Mouse (Mus musculus): ENCODE measurements around the gene Ntn3.
A peak's percentile ranks its signal among the peaks of the same experiment; 100 is the strongest.

The Ntn3 gene

DNA sequence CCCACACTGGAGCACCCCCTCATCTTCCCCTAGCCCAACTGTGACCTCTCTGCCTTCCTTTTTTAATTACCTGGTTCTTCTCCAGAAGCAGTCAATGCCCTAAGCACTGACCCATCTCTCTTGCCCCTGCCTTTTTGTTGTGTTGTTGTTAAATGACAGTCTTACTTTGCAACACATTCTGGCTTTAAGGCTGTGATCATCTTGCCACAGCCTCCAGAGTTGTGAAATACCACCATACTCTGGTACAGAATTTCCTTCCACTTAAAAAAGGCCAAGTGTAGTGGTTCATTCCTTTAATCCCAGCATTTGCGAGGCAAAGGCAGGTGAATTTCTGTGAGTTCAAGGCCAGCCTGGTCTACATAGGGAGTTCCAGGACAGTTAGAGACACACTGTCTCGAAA is 18.4 kb downstream of the Ntn3 start:
- no peak for DNase-seq (ENCODE audit: low spot score)

DNA sequence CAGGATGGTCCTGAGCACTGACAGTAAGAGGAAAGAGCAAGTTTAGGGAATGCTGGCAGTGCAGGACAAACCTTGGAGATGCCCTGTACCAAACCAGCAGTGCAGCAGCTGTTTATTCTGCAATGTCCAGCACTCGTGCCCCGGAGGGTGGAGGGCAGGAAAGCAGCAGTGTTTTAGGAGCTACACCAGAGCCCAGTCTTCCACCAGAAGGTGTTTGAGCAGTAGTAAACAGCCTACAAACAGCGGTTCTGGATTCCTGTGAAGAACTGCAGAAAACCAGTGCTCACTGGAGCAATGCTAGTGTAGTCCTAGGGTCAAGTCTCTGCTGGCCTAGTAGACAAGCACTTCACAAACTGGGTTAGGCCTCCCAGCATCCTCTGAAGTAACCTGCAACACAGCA is 35.1 kb downstream of the Ntn3 start:
- DNase-seq (ENCODE audit: low spot score): no peak

DNA sequence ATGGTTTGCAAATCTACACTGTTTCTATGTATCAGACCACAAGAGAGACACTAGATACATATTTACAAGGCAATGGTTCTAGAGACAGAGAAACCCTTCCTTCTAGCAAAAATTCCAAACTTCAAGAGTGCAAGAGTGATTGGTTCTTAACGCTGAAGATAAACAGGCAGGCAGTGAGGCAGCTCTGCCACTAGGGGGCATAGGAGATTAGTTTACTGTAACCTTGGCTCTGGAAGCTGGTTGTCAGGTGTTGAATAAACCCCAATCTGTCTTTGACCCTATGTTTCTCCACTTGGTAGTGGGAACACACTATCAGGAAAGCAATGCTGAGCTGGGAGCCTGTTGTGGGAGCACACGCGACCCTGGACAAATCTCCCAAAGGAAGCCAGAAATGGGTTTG is 35.9 kb downstream of the Ntn3 start:
- DNase-seq (ENCODE audit: low spot score): no peak

DNA sequence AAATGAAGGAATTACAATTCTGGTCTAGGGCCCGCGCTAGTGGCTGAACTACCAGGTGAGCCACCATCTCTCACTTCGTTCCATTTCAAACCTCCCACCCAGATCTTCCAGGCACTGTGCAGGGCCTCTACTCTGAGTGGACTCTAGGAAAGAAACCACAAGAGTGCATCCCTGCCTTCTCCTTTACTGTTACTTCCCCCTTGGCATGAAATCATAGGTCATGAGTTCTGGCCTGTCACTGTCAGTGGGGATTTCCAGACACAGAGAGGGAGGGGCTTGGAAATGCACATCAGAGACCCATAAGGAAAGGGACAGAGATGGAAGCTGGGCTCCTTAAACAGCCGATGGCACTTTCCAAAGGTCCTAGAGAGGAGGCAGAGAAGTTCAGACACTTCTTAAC is 37.6 kb downstream of the Ntn3 start:
- no peak for DNase-seq (ENCODE audit: low spot score)

DNA sequence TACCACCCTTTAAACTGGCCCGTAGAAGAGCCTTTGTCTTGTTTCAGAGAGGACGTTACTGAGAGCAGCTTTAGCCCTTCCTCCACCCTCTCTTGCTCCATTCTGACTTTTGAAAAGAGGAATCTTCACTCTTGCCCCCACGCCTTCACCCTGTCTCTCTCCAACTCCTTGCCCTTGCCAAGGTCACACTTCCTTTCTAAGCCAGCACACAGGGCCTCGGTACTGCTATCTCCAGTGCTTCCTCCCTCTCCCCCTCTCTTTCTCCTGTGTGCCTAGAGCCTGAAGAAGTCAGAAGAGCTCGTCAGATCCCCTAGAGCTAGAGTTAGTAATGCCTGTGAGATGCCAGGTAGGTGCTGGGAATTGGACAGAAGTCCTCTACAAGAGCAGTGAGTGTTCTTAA is 38.6 kb downstream of the Ntn3 start:
- DNase-seq (ENCODE audit: low spot score): no peak

DNA sequence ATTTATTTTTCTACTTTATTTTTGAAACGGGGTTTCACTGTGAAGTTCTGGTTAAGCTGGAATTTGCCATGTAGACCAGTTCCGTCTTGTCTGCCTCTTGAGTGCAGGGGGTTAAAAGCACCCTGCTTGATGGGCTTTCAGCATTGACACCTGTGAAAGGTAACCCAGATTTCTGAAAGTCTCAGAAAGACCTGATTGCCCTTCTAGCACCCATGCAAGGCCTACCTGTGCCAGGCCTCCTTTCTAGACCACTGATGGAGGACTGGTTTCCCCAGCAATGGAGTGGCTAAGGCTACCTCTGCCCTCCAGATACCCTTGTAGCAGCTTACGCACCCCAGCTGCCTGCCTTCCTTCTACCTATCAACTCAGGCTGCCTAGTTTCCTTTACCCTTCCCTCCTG is 39.2 kb downstream of the Ntn3 start:
- no peak for DNase-seq (ENCODE audit: low spot score)

DNA sequence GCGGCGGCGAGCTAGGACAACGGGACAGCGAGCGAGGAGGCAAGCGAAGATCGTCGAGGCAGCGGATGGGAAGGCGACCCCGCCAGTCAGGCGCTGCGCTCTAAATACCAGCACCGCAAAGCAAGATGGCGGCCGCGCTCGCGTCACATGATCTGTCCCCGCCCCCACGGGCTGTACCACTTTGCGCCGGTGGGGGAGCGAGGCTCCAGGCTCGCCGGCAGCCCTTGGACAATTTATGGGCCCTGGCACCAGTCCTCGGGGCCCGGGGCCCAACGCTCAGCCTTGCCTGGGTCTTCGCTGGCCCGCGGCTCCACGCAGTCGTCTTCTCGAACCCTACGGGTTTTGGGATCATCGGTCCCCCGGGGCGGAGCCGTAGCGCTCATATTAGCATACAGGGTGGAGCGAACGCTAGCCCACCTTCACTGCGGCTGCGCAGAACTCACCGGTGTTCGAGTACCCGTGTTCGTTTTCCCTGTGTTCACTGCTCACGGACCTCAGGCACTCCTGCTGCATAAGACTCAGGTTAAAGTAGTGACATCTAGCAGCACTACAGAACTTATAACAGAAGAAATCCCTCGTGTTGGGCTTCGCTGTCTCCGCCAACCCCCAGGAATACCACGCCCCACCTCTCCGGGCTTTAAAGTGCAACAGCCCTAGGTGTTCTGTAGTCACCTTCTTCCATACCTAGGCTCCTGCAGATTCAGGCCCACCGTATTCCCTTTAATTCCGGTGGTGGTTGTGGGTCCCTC is 39.8 kb downstream of the Ntn3 start, which contains the start of gene Atp6v0c:
TSS of gene Atp6v0c (minus strand) at position 386 of the 749 bp plus-strand sequence.
- DNase-seq (ENCODE audit: low spot score): peak; percentile 98

DNA sequence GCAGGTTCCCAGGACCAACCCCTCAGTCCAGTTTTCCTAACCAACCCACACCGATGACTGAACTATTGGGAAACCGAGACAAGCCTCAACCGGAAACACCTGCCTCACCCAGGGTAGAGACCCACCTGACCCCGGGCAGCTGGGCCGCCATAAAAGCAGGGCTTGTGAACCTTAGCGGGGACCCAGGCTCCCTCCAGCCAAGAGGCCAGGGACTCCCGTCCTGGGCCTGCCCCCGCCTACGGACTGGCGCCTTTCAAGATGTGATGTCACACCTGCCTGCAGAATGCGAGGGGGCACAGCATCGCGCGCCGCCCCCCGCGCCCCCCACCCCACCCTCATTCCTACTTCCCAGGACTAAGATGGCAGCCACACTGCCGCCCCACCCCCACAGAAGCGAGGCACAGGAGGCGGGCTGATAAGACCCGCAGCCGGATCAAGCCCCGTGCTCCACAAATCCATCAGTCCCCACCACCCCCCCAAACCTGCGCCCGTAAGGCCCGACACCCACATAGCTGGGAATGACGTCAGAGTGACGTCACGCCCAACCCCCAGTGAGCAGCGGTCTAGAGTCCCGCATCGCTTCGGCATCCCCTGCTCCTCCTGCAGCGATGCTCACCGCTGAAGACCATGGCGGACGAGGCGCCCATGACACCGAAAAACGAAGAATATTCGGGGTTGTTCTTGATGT is 40.6 kb downstream of the Ntn3 start:
- DNase-seq (ENCODE audit: low spot score): no peak

DNA sequence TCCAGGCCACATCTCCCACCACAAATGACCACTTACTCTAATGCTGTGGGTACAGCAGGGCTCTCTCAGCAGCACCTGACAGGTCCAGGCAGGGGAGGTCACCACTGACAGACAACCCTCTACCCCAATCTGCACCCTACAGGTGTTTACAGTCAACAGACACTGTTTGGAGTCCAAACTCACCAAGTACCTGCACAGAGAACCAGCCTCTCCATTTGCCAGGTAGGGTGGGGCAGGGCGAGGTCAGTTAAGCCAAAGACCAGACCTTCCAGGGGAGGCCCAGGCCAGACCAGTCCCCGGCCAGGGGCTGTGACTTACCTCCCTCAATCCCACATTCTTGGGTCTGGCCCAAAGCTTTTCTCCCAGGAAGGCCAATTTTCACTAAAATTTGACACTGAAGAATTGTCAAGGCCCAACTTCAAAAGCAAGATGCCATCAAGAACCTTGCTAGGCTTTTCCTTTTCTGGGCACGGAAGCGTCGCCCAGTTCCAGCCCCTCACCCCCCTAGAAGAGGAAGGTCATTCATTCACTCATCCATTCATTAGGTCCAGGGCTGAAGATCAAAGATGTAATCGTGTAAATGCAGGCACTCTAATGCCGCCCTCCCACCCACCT is 41.3 kb downstream of the Ntn3 start:
- DNase-seq (ENCODE audit: low spot score): no peak

DNA sequence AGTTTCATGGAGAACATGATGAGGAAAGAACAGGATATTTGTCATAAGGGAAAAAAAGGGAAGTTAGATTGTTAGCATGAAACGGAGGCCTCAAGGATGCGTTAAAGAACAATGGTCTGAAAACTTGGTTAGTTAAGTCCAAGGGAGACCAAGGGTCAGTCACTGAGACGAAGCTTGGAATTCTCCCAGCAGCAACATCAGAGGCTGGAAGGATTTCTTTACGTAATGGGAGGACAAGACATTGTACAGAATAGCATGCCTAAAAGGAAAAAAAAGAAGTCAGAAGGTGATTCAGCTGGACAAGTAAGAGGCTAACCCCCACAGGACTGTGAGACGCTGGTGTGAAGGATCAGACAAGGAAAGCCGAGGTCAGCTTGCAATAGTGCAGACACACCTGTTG is 42.2 kb downstream of the Ntn3 start:
- no peak for DNase-seq (ENCODE audit: low spot score)

DNA sequence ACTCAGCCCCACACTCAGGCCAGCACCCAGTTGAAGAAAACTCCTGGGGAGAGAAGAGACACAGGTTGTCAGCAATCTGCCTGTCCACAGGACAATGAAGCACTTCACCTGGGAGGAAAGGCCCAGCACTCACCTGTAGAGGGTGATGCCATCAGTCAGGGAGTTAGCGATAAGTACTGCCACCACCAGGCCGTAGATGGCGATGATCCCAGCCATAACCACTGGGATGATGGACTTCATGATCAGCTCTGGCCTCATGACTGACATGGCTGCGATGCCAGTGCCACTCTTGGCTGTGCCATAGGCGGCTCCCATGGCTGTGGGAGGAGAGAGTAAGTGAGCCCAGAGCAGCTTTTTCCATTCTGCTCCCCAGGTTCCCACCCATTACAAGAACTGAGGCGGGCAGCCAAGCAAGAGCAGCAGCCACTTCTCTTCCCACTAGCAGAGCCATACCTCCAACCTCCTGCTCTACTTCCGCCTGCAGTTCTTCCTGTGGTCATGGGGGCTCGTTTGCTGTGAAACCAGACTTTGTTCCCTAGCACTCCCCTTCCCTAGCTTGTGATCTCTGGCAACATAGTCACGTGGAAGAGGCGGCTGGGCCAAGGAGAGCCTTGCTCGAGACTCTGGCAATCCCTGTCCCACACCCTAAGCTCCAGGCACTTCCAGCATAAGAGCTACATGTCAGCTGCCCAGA is 44.6 kb downstream of the Ntn3 start:
- DNase-seq (ENCODE audit: low spot score): no peak

DNA sequence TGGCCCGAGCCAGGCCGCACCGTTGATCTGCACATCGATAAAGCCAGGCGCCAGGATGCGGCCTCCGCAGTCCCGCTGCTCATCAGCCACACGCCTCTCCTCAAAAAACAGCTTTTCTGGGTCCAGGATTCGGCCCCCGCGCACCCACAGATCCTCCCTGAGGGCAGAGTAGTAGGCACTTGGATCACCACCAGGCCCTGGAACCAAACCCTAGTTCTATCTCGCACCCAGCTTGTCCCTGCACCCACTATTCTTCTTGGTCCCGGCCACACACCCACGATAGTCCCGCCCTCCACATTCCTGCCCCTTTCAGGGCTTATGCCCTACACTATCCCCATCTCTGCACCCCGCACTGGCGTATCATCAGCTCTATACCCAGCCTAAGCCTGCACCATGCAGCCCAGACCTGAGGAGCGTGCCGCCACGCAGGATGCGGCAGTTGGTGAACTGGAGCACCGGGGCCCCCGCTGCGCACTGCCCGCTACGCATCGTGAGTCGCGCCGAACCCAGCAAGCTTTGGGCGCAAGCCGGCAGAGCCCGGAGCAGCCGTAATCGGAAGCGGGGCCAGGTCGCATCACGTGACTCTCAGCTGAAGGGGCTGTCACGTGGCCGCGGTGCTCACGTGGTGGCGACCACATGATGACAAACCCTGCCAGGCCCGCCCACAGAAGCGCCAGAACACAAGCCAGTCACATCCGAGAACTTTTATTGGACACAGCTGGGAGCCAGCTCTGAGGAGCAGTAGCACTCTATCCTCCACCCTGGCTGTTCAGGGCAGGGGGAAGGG is 46.0 kb downstream of the Ntn3 start, which contains the start of gene Amdhd2:
TSS of gene Amdhd2 (minus strand) at position 591 of the 787 bp plus-strand sequence.
- DNase-seq (ENCODE audit: low spot score): peak; percentile 98

DNA sequence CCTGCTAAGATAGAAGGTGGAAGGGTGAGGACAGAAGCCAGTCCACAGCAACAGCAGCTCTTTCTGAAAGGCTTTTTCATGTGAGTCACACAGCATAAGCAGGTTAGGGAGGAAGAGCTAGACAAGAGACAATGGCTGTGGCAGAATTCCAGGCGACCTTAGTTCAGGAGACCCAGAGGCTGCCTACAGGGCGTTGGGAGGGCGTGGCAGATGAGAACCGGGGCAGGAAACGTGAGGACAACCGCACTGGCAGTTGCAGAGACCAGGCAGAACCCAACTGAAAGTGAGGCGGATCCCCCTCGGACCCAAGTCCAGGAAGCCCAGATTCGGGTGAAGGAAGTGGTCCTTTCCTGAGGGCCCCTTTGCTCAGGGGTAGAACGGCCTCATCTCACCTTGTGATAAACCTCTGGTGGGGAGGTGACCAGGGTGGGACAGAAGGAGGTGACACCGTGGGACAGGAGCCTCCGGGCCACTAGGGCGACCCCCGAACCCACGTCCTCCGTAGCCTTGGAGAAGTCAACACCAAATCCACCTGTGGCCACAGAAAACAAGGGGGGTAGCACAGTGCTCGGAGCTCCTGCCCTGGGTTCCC is 46.7 kb downstream of the Ntn3 start:
- no peak for DNase-seq (ENCODE audit: low spot score)

DNA sequence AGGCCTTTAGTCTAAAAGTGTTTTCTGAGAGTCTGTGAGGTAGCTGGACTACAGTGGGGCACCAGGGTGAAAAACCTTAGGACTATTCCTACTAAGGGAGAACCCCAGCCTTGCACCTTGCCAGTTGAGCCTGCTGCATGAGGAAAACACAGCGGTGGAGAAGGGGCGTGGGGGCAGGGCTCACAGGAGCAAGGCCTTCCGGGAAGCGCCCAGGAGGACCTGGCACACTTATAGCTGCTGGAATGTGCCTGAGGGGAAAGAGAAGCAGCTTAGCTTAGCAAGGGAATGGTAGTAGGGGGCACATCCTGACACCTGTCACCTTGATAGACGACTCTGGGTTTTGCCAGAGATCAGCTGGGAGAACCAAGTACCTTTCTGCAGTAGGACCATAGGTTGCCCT is 47.9 kb downstream of the Ntn3 start:
- DNase-seq (ENCODE audit: low spot score): no peak

DNA sequence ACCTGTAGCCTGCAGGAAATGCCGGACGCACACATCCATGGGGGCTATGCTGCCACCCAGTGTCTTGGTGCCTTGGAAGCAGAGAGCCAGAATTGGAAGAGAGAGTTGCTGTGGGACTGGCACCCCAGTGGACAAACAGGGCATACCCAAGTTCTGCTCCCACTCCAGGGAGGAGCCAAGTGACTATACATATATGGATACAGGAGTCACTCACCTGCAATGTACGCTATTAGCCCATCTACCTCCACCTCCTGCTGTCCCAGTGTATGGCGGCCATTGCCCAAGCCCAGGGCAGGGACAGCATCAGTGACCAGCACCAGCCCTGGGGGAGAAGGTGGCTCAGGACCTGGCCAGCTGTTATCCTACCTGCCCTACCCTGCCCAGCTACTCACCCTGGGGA is 51.8 kb downstream of the Ntn3 start:
- DNase-seq (ENCODE audit: low spot score): no peak

DNA sequence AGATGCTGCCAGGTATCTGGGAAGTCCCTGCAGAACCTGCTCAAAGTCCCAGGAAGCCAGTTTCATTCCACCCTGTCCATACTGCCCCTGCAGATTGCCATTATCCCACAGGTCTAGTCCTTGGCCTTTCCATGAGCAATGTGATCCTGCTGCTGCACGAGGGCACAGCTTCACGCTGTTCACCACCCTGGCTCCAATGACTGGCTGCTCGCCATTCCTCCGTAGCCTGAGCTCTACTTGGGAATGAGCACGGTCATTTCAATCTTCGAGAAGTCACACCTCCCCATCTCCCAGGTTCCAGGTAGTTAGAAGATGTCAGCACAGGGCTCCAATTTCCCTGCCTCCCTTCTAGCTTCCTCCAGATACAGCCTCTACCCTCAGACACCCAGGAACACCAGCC is 52.2 kb downstream of the Ntn3 start:
- DNase-seq (ENCODE audit: low spot score): no peak

DNA sequence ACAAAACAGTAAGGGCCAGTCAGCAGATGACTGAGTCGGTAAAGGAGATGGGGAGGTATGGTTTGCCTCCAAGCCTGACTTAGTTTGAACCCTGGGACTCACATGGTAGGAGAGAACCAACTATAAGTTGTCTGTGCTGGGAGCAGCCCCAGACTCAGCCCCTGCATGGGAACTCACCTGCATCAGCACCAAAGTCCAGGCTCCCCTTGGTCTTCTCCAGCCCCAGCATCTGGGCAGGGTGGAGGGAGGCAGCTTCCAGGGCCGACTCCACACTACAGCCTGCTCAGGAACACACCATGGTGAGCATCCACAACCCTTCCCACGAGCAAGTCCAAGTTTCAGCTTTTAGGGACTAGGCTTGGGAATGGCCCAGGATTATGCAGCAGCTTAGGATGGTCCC is 52.9 kb downstream of the Ntn3 start:
- DNase-seq (ENCODE audit: low spot score): no peak

DNA sequence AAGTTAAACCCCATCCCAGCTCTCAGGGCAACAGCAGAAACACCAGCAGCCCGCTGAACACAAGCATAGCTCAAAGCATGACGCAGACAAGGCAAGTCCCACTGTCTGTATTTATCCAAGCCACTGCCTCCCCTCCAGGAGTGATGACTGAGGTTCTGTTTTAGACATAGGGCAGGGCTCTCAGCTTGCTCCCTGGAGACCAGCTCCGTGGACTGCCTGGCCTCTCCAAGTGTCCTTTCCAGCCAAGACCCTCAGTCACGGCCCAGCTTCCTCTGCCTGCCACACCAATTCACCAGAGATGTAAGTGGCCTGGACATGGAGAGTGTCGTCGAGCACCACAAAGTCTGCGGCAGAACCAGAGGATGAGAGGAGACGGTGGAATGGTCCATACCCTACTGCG is 53.6 kb downstream of the Ntn3 start:
- no peak for DNase-seq (ENCODE audit: low spot score)

DNA sequence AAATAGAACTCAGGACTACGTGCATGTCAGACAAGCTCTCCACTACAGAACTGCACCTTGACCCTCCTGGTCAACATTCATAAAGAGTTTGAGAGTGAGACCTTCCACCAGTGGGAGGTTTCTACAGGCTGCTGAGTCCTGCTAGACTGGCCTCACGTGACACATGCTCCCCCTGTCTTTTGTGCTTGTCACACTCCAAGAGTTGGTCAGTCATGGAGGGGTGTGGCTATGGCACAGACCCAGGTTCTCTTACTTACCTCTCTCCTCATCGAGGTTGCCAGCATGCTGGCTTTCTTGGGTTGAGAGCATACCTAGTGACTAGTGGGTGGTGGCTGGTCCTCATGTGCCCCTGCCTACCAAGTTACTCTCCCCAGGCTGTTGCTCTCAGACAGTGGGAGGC is 54.9 kb downstream of the Ntn3 start:
- DNase-seq (ENCODE audit: low spot score): no peak
